Mouse (Mus musculus) liver, adult 2 months (tissue): ENCODE data around the gene Gm20388. TPM values are rescaled to one million over a fixed set of nuclear protein-coding genes. Genes with fewer than 3 reads are reported as not detected.

Experiments used
- DNase-seq: peaks from one replicate; pipeline ENCODE4 v3.0.0-alpha.2; 2011; ENCODE audit warnings: low read depth, low spot score; ENCODE audit errors: extremely low read depth
- H3K27ac ChIP-seq: fragments of 200-500 bp; replicated peaks from 2 replicates; pipeline ENCODE4 v1.5.1; 2012; ENCODE audit warnings: low read depth, mild to moderate bottlenecking, control low read depth, inconsistent platforms, low read length; ENCODE audit not compliant: insufficient read depth
- H3K27me3 ChIP-seq: fragments of 200-500 bp; 2 replicates; pipeline ENCODE4 v1.6.1; 2012; ENCODE audit warnings: mild to moderate bottlenecking, moderate library complexity, low read length, inconsistent platforms; ENCODE audit not compliant: control insufficient read depth, insufficient read depth
- H3K36me3 ChIP-seq: fragments of 200-500 bp; 2 replicates; pipeline ENCODE4 v1.6.1; 2012; ENCODE audit warnings: low read length, inconsistent platforms; ENCODE audit not compliant: control insufficient read depth, insufficient read depth
- H3K4me1 ChIP-seq: fragments of 200-500 bp; 2 replicates; pipeline ENCODE4 v1.6.1; 2011; ENCODE audit warnings: low read length; ENCODE audit not compliant: control insufficient read depth, insufficient read depth
- H3K4me3 ChIP-seq: fragments of 200-500 bp; 2 replicates; pipeline ENCODE4 v1.5.1; 2011; ENCODE audit warnings: low read depth, mild to moderate bottlenecking, control low read depth, low read length, moderate library complexity; ENCODE audit not compliant: insufficient read depth
- H3K79me2 ChIP-seq: fragments of 200-500 bp; 2 replicates; pipeline ENCODE4 v1.6.1; 2012; ENCODE audit warnings: inconsistent platforms, mild to moderate bottlenecking, low read length, moderate library complexity; ENCODE audit not compliant: control insufficient read depth, insufficient read depth
- H3K9ac ChIP-seq: fragments of 200-500 bp; 2 replicates; pipeline ENCODE4 v1.6.1; 2012; ENCODE audit warnings: low read depth, mild to moderate bottlenecking, control low read depth, inconsistent platforms, low read length
- CTCF ChIP-seq: fragments of 200-500 bp; IDR thresholded peaks from 2 replicates; pipeline ENCODE4 v1.5.1; 2011; ENCODE audit warnings: low read depth, low read length, control low read depth
- POLR2A ChIP-seq: fragments of 200-500 bp; IDR thresholded peaks from 2 replicates; pipeline ENCODE4 v1.6.1; 2011; ENCODE audit warnings: low read length, control low read depth; ENCODE audit not compliant: insufficient read depth; ENCODE audit errors: extremely low read depth
- WGBS: fragments of 180-500 bp; shearing (Covaris S2); methylation state at CpG from one replicate; pipeline ENCODE4 v1.1.7; 2018; 5-methylcytosine and 5-hydroxymethylcytosine counted together
- polyA plus RNA-seq: library from polyadenylated mRNA; depleted of rRNA; stranded (reverse); fragments of >200 nt; gene quantifications from 2 replicates; pipeline ENCODE4 v1.2.3, GENCODE M21; 2012
- total RNA-seq: library from RNA; depleted of rRNA; stranded (reverse); fragments of >200 nt; gene quantifications from 2 replicates; pipeline ENCODE4 v1.2.3, GENCODE M21; 2014

Gene Gm20388
- total and polyA plus RNA-seq, 2 experiments: 6.4 to 19.9 TPM

DNA sequence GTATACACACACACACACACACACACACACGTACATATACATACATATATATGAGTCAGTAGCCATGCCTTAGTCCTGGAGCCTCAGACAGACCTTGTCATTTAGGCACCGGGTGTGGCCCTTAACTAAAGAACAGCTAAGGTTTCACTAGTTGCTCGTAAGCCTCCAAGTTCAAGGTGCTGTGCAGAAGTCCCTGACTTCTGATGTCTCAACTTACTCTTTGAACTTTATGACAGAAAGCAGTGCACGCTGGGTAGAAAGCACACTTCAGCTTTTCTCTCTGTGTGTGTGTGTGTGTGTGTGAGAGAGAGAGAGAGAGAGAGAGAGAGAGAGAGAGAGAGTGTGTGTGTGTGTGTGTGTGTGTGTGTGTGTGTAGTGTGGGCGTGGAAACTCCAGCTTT lies 633.5 kb downstream of the Gm20388 start:
- Histone ChIP-seq H3K4me3 (no peak overlapping the region), H3K27me3 (no peaks in the 10 kb centered on the region), H3K9ac (no peak overlapping the region), H3K36me3 (no peaks in the 10 kb centered on the region), H3K4me1 (peaks cover 56% of the 10 kb centered on the region), H3K27ac (peak overlapping the region; percentile 96), H3K79me2 (peaks cover 71% of the 10 kb centered on the region)
- no peak for TF ChIP-seq CTCF
- no peak for TF ChIP-seq POLR2A
- WGBS: 31% methylated on average over 5 of the region's 5 CpGs
- DNase-seq: peak; percentile 90

DNA sequence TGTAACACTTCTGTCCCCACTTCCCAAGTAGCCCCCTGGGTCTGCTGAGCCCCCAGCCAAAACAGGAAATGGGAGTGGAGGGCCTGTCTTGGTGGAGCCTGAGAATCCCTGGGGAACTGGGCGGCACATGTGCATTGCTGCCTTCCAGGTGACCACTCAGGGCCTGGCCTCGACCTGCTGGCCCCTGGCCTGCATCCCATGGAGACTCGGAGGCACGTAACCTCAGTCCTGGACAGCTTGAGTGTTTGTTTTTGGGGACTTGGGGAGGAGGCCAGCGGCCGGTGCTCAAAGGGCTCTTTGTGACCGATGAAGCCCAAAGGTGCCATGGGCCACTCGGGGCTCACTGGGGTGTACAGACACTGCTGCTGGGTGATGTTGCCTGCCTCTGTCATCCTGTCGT lies 636.9 kb downstream of the Gm20388 start:
- 16% methylated on average over 9 of the region's 9 CpGs for WGBS
- Histone ChIP-seq H3K4me1 (peaks cover 34% of the 10 kb centered on the region), H3K27me3 (no peaks in the 10 kb centered on the region), H3K9ac (peak overlapping the region; percentile 48), H3K36me3 (no peaks in the 10 kb centered on the region), H3K4me3 (no peak overlapping the region), H3K27ac (peak overlapping the region; percentile 79), H3K79me2 (peaks cover 75% of the 10 kb centered on the region)
- TF ChIP-seq POLR2A (no peak), CTCF (no peak)
- peak; percentile 92 for DNase-seq

DNA sequence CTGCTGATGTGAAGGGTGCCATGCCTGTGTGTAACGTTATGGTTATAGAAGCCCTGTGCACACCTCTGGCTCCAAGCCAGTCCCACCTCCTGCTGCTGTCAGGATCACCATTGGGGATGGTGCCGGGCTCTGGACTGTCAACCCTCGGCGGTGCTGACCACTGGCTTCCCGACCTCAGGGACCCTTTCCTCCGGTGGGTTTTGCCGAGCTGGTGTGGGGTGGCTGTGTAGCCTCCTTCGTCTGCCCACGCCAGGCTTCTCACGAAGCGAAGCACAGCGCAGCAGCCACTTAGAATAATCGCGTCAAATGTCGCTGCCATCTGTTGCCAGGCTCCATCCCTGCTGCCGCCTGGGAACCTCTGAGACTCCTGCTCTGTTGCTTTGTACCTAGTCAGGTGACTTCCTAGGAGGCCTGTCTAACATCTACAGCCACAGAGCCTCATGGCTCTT lies 637.7 kb downstream of the Gm20388 start:
- peaks cover 78% of the 10 kb centered on the region for H3K79me2 ChIP-seq
- H3K4me1 ChIP-seq: peaks cover 30% of the 10 kb centered on the region
- no peaks in the 10 kb centered on the region for H3K36me3 ChIP-seq
- 68% methylated on average over 16 of the region's 16 CpGs for WGBS
- no peak for DNase-seq
- no peaks in the 10 kb centered on the region for H3K27me3 ChIP-seq
- peak overlapping the region; percentile 31 for H3K9ac ChIP-seq
- H3K27ac ChIP-seq: peak overlapping the region; percentile 50
- no peak for TF ChIP-seq CTCF
- no peak for TF ChIP-seq POLR2A
- H3K4me3 ChIP-seq: no peak overlapping the region

DNA sequence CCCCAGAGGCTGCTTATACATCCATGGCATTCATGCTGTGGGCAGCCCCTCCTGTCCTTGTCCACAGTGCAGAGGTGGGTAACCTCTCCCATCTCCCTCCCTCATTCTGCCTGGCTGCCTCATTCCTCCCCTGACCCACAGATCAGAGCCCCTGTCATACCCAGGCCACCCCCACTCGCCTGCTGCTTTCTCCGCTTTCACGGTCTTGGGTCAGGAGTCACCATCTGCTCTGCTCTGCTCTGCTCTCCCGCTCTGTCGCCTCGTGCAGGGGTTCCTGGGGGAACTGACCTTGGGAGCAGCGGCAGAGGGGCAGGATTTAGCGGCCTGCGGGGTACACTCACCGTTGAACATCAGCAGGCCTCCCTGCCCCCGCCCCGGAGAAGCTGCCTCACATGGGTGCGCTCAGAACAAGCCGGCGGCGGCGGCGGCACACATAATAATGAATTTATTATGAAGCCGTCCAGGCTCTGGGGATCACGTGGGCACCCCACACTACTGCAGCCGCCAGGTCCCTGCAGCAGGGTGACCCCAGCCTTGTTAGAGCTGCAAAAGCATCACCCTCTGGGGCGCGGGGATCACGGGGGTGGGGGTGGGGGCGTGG lies 638.8 kb downstream of the Gm20388 start:
- Histone ChIP-seq H3K36me3 (no peaks in the 10 kb centered on the region), H3K4me3 (no peak overlapping the region), H3K27ac (no peak overlapping the region), H3K27me3 (no peaks in the 10 kb centered on the region), H3K9ac (no peak overlapping the region), H3K4me1 (peaks cover 24% of the 10 kb centered on the region), H3K79me2 (peaks cover 88% of the 10 kb centered on the region)
- 71% methylated on average over 25 of the region's 25 CpGs for WGBS
- TF ChIP-seq CTCF: no peak
- TF ChIP-seq POLR2A: no peak
- no peak for DNase-seq

DNA sequence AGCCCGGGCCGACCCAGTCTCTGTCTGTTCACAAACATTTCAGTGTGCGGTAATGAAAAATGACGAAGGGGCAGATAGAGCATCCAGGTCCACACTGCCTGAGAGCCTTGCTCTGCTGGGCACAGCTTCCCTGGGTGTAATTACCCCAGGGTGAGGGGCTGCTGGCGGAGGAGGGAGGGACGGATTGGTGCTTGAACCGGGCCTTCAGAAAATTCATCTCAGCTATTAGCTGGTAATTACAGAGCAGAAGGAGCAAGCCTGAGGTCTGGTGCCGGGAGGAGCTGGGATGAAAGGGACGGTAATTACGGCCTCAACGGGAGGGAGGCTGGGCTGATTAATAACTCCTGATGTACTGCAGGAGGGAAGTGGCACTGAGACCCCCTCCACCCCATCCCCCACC lies 639.3 kb downstream of the Gm20388 start:
- peaks cover 19% of the 10 kb centered on the region for H3K4me1 ChIP-seq

DNA sequence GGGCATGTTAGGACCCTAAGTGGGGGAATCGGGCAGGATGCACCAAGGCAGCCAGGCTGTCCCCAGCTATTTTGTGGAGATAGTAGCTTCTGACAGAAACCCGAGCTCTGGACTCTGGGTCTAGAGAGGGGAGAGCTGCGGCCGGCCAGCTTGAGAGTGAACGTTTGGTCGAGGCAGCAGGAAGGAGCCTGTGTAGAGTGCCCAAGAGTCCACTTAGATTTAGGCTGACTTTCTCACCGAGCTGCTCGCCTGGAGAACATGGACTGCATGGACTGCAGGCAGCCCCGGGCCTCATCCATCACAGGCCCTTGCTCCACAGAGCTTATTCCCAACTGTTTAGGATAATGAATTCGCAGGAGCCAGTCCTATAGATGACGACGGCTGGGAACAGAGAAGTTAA lies 639.8 kb downstream of the Gm20388 start:
- WGBS: 86% methylated on average over 12 of the region's 12 CpGs
- DNase-seq: no peak
- H3K4me1 ChIP-seq: peaks cover 16% of the 10 kb centered on the region
- peaks cover 86% of the 10 kb centered on the region for H3K79me2 ChIP-seq
- no peak overlapping the region for H3K27ac ChIP-seq
- TF ChIP-seq CTCF: no peak
- no peak for TF ChIP-seq POLR2A
- H3K4me3 ChIP-seq: no peak overlapping the region
- no peaks in the 10 kb centered on the region for H3K36me3 ChIP-seq
- no peak overlapping the region for H3K9ac ChIP-seq
- H3K27me3 ChIP-seq: no peaks in the 10 kb centered on the region

More for the DNA sequence above, 639.3 kb downstream of the Gm20388 start:
- Histone ChIP-seq H3K9ac (no peak overlapping the region), H3K27ac (no peak overlapping the region), H3K79me2 (peaks cover 86% of the 10 kb centered on the region), H3K4me3 (no peak overlapping the region), H3K27me3 (no peaks in the 10 kb centered on the region), H3K36me3 (no peaks in the 10 kb centered on the region)
- no peak for DNase-seq
- TF ChIP-seq CTCF (no peak), POLR2A (no peak)
- 77% methylated on average over 11 of the region's 11 CpGs for WGBS
